Mouse (Mus musculus): ENCODE results near the gene Ehd1. TPM values are rescaled to one million over a fixed set of nuclear protein-coding genes. Genes with fewer than 3 reads are reported as not detected.

Gene Ehd1
- 57.5 and 76.1 TPM in 2 replicates for polyA plus RNA-seq (2012; rRNA removed)

GRCm38 (mm10) chr19:6276426-6277421, at the start of gene Ehd1:
Ehd1 (plus strand) TSS chr19:6276725.

DNA sequence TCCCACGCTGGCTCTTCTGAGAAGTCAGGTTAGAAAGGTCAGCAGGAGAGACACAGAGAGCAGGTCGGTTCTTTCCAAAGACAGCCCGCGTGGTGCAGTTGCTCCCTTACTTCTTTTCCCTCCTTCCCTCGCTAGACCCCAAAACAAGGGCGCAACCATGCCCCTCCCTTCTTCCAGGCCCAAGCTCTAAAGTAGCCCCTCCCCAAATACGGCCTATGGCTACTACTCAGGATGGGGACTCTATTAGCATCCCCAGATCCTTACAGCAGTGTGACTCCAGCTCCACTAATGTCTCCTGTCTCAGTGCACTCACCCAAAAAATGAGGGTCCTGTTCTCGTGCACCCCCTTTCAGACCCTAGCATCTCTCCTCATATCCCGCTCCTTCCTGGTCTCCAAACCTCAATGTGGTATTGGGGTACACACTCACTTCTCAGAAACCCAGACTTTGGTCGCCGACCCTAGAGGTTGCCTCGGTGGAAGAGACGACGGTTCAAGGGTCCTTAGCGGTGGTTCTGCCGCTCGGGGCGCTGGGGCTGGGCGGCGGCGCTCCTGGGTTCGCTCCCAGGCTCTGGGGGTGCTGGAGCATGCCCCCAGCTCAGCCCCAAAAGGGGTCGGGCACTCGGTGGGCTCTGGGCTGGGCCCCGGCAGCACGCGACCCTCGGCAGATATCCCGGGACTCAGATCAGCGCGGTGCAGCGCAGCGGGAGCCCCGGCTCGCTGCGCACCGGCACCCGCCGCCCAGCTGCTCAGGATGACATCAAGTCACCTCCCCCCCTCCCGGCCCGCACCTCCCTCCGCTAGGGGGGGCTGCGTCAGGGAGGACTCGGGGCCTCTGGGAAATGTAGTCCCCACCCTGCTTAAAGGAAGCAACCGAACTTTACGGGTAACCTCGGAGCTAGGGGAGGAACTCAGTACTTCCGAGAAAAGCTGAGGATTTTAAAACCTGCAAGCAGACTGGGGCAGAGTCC, 41.2 kb upstream of the Ehd1 start, which contains the start of gene Ppp2r5b:
Gene Ppp2r5b, minus strand, starts transcription at position 789 of the 969 bp plus-strand sequence.

DNA sequence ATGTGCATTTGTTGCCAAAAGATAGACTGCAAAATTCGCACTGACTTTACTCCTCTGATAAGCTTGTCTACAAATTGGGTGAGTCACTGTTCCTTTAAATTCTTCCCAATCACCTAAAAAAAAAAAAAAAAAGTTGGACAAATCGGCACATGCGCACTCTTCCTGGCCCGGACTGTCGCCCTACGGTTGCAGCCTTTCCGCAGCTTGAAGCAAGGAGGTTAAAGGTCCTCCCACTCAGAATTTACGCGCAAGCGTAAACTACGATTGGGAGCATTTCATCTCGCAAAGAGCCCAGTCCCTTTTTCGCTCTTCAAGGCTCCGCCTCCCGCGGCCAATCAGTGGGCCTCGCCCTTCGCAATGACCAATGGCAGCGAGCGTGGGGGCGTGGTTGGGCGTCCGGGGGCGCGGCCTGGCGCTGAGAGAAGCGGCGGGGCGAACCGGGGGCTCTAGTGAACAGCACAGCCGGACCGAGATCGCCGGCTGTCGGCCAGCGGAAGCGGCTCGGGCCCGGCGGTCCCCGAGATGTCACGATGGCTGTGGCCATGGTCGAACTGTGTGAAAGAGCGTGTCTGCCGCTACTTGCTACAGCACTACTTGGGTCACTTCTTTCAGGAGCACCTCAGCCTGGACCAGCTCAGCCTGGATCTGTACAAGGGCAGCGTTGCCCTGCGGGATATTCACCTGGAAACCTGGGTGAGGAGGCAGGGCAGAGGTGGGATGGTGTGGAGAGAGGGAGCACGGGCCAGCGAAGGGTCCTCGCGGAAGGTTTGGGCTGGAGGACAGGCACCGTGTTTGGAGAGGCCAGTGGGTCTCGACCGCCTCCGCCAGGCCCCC, 35.0 kb upstream of the Ehd1 start, which contains the start of gene Atg2a:
Gene Atg2a, plus strand, starts transcription at position 395 of the 834 bp plus-strand sequence.

DNA sequence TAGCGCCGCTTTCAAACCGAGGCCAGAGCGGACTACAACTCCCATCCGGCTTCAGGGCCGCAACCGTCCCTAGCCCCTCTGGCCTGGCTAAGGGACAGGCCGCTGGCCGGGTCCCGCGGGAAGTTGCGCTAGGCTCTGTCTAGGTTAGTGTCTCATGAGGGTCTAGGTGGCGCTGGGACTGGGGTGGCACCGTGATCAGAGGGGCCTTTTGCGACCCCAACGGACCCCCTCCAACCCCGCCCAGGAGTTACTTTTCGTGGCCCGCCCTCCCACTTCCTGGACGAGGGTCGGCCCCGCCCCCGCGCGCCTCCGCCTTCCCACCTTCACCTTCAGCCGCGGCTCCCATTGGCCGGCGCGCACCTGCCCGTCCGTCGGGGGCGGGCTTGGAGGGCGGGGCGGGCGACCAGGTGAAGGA, 29.6 kb downstream of the Ehd1 start, which contains the start of gene Cdc42bpg:
Gene Cdc42bpg, plus strand, starts transcription at position 320 of the 415 bp plus-strand sequence.

GRCm38 (mm10) chr19:6334673-6335457, 58.3 kb downstream of the Ehd1 start, which contains the start of gene Men1:
Men1 (plus strand) TSS chr19:6334979.

GRCm38 (mm10) chr19:6340524-6341452, 64.3 kb downstream of the Ehd1 start, which contains the start of gene Map4k2:
Map4k2 (plus strand) TSS chr19:6341135.

Other genes with a start within 250 kb of the Ehd1 start
- gene Syvn1, start 230.1 kb upstream of the Ehd1 start, polyA plus RNA-seq (2012; rRNA removed) = 12.0 and 13.7 TPM in 2 replicates
- gene Mrpl49, start 218.9 kb upstream of the Ehd1 start, polyA plus RNA-seq (2012; rRNA removed) = 22.4 and 23.7 TPM in 2 replicates
- gene Fau, start 218.9 kb upstream of the Ehd1 start, polyA plus RNA-seq (2012; rRNA removed) = 1,008 and 1,075 TPM in 2 replicates
- gene Znhit2, start 215.5 kb upstream of the Ehd1 start, polyA plus RNA-seq (2012; rRNA removed) = 18.6 and 20.3 TPM in 2 replicates
- gene Tm7sf2, start 208.4 kb upstream of the Ehd1 start, polyA plus RNA-seq (2012; rRNA removed) = 74.1 and 93.2 TPM in 2 replicates
- gene Vps51, start 199.5 kb upstream of the Ehd1 start, polyA plus RNA-seq (2012; rRNA removed) = 20.2 and 24.9 TPM in 2 replicates
- not detected in 2 replicates for gene Tmem262, start 196.7 kb upstream of the Ehd1 start, polyA plus RNA-seq (2012; rRNA removed)
- gene Gm28374, start 194.5 kb upstream of the Ehd1 start, polyA plus RNA-seq (2012; rRNA removed) = 0.26 and 0.29 TPM in 2 replicates
- gene Zfpl1, start 191.8 kb upstream of the Ehd1 start, polyA plus RNA-seq (2012; rRNA removed) = 18.7 and 21.2 TPM in 2 replicates
- 11.0 and 11.4 TPM in 2 replicates for gene Cdca5, start 191.7 kb upstream of the Ehd1 start, polyA plus RNA-seq (2012; rRNA removed)
- 0.14 and 0.23 TPM in 2 replicates for gene AC131692.1, start 182.3 kb upstream of the Ehd1 start, polyA plus RNA-seq (2012; rRNA removed)
- gene Naaladl1, start 170.9 kb upstream of the Ehd1 start, polyA plus RNA-seq (2012; rRNA removed) = 2.1 TPM in 2 replicates
- 12.5 and 12.8 TPM in 2 replicates for gene Sac3d1, start 158.1 kb upstream of the Ehd1 start, polyA plus RNA-seq (2012; rRNA removed)
- 32.0 and 35.8 TPM in 2 replicates for gene Snx15, start 148.4 kb upstream of the Ehd1 start, polyA plus RNA-seq (2012; rRNA removed)
- gene Batf2, start 135.7 kb upstream of the Ehd1 start, polyA plus RNA-seq (2012; rRNA removed) = 1.4 and 1.5 TPM in 2 replicates
- gene Arl2, start 135.2 kb upstream of the Ehd1 start, polyA plus RNA-seq (2012; rRNA removed) = 16.7 and 18.5 TPM in 2 replicates
- 0.05 TPM in 2 replicates for gene Majin, start 92.3 kb upstream of the Ehd1 start, polyA plus RNA-seq (2012; rRNA removed)
- not detected in 2 replicates for gene Gpha2, start 50.3 kb upstream of the Ehd1 start, polyA plus RNA-seq (2012; rRNA removed)
- 4.8 and 5.2 TPM in 2 replicates for gene Ppp2r5b, start 40.9 kb upstream of the Ehd1 start, polyA plus RNA-seq (2012; rRNA removed)
- gene Atg2a, start 35.1 kb upstream of the Ehd1 start, polyA plus RNA-seq (2012; rRNA removed) = 5.6 and 6.8 TPM in 2 replicates
- gene Cdc42bpg, start 29.7 kb downstream of the Ehd1 start, polyA plus RNA-seq (2012; rRNA removed) = 4.2 and 5.4 TPM in 2 replicates
- 16.8 and 18.1 TPM in 2 replicates for gene Men1, start 58.3 kb downstream of the Ehd1 start, polyA plus RNA-seq (2012; rRNA removed)
- gene Map4k2, start 64.4 kb downstream of the Ehd1 start, polyA plus RNA-seq (2012; rRNA removed) = 29.5 and 37.2 TPM in 2 replicates
- gene Sf1, start 87.0 kb downstream of the Ehd1 start, polyA plus RNA-seq (2012; rRNA removed) = 43.1 and 53.9 TPM in 2 replicates
- gene Pygm, start 107.7 kb downstream of the Ehd1 start, polyA plus RNA-seq (2012; rRNA removed) = 3.5 and 4.3 TPM in 2 replicates
- gene Rasgrp2, start 122.6 kb downstream of the Ehd1 start, polyA plus RNA-seq (2012; rRNA removed) = 80.4 and 84.1 TPM in 2 replicates
- gene Nrxn2, start 142.0 kb downstream of the Ehd1 start, polyA plus RNA-seq (2012; rRNA removed) = 0.39 and 0.82 TPM in 2 replicates